Mouse (Mus musculus) midbrain, embryonic 11.5 days (tissue): ENCODE results near the gene Emg1. TPM values are rescaled to one million over a fixed set of nuclear protein-coding genes. Genes with fewer than 3 reads are reported as not detected.

Source experiments
- microRNA counts: library from miRNA; unstranded; fragments of <30 nt; microRNA quantifications from one replicate; lab custom pipeline; 2015
- microRNA-seq: library from miRNA; unstranded; fragments of <30 nt; microRNA quantifications from one replicate; pipeline ENCODE4, GENCODE M21; 2017
- polyA plus RNA-seq: library from polyadenylated mRNA; unstranded; fragments of >200 nt; fragmentation: Nextera tagmentation; extraction: Ambion mirVana; gene quantifications from 2 replicates; pipeline ENCODE4 v1.2.1, GENCODE M21; 2014

Emg1 gene
- polyA plus RNA-seq, 1 experiment from 2014 or later, result 219 TPM

MicroRNAs encoded within 50 kb of the gene (microRNA counts, 519-probe panel; counts per million panel counts)
- microRNA mmu-miR-141 (lab: Ali Mortazavi, UCI) (not detected), microRNA mmu-miR-200c (lab: Ali Mortazavi, UCI) (not detected)

Small RNA genes within 50 kb of the gene (microRNA-seq; reads per million reads assigned to microRNA genes)
- gene Mir141 (36.6 reads per million, percentile 42 among the genes with 10 or more reads in this experiment), gene Mir200c (300 reads per million, percentile 67 among the genes with 10 or more reads in this experiment)

Other genes with a start within 250 kb of the Emg1 start
- 10.3 and 10.5 TPM in 2 replicates for gene Clstn3, start 247.4 kb downstream of the Emg1 start, polyA plus RNA-seq
- gene C1rl, start 219.1 kb downstream of the Emg1 start, polyA plus RNA-seq, result 0.23 and 0.28 TPM in 2 replicates
- gene C1ra, start 199.8 kb downstream of the Emg1 start, polyA plus RNA-seq, result 0.14 TPM in 1 of 2 replicates, not detected in the other
- gene C1s1, start 169.8 kb downstream of the Emg1 start, polyA plus RNA-seq, result 0.25 and 0.44 TPM in 2 replicates
- not detected in 2 replicates for gene C1rb, start 141.9 kb downstream of the Emg1 start, polyA plus RNA-seq
- not detected in 2 replicates for gene C1s2, start 76.1 kb downstream of the Emg1 start, polyA plus RNA-seq
- gene Lpcat3, start 49.2 kb downstream of the Emg1 start, polyA plus RNA-seq, result 30.9 and 32.3 TPM in 2 replicates
- gene Phb2, start 158 bp upstream of the Emg1 start, polyA plus RNA-seq, result 343 and 353 TPM in 2 replicates
- 5.1 and 6.3 TPM in 2 replicates for gene Ptpn6, start 26.5 kb upstream of the Emg1 start, polyA plus RNA-seq
- gene Grcc10, start 29.2 kb upstream of the Emg1 start, polyA plus RNA-seq, result 532 and 550 TPM in 2 replicates
- gene Gm45234, start 43.8 kb upstream of the Emg1 start, polyA plus RNA-seq, result not detected in 2 replicates
- gene Atn1, start 44.3 kb upstream of the Emg1 start, polyA plus RNA-seq, result 8.2 and 8.4 TPM in 2 replicates
- 4.5 and 6.6 TPM in 2 replicates for gene Eno2, start 57.5 kb upstream of the Emg1 start, polyA plus RNA-seq
- 1.1 and 1.8 TPM in 2 replicates for gene Lrrc23, start 67.5 kb upstream of the Emg1 start, polyA plus RNA-seq
- gene Spsb2, start 96.5 kb upstream of the Emg1 start, polyA plus RNA-seq, result 3.7 and 4.8 TPM in 2 replicates
- gene Tpi1, start 102.1 kb upstream of the Emg1 start, polyA plus RNA-seq, result 619 and 639 TPM in 2 replicates
- gene Usp5, start 117.3 kb upstream of the Emg1 start, polyA plus RNA-seq, result 139 and 143 TPM in 2 replicates
- gene Cdca3, start 117.4 kb upstream of the Emg1 start, polyA plus RNA-seq, result 225 and 244 TPM in 2 replicates
- 3.8 TPM in 2 replicates for gene Gnb3, start 128.1 kb upstream of the Emg1 start, polyA plus RNA-seq
- gene P3h3, start 145.6 kb upstream of the Emg1 start, polyA plus RNA-seq, result 7.8 and 7.9 TPM in 2 replicates
- 1.6 and 2.1 TPM in 2 replicates for gene Gpr162, start 151.8 kb upstream of the Emg1 start, polyA plus RNA-seq
- gene Cd4, start 176.0 kb upstream of the Emg1 start, polyA plus RNA-seq, result not detected in 2 replicates
- 0.88 and 2.4 TPM in 2 replicates for gene Lag3, start 199.5 kb upstream of the Emg1 start, polyA plus RNA-seq
- 258 and 288 TPM in 2 replicates for gene Ptms, start 207.9 kb upstream of the Emg1 start, polyA plus RNA-seq
- gene Mlf2, start 219.2 kb upstream of the Emg1 start, polyA plus RNA-seq, result 430 and 435 TPM in 2 replicates